Mouse (Mus musculus) gastrocnemius, postnatal 4 days (tissue): ENCODE measurements around the gene Orai3. TPM values are rescaled to one million over a fixed set of nuclear protein-coding genes. Genes with fewer than 3 reads are reported as not detected.

Experiments
- DNase-seq, 2 experiments: peaks; one replicate each; pipeline ENCODE4 v3.0.0; 2021 to 2022; ENCODE audit warnings: low spot score in 2 of 2, mixed read lengths in 2 of 2
- total RNA-seq, 2 experiments: library from RNA; stranded (reverse); gene quantifications; 2 replicates each; pipeline ENCODE4 v1.2.3; 2021

Orai3 gene
- total RNA-seq, 2 experiments from 2014 or later, result 12.3 to 13.9 TPM

DNA sequence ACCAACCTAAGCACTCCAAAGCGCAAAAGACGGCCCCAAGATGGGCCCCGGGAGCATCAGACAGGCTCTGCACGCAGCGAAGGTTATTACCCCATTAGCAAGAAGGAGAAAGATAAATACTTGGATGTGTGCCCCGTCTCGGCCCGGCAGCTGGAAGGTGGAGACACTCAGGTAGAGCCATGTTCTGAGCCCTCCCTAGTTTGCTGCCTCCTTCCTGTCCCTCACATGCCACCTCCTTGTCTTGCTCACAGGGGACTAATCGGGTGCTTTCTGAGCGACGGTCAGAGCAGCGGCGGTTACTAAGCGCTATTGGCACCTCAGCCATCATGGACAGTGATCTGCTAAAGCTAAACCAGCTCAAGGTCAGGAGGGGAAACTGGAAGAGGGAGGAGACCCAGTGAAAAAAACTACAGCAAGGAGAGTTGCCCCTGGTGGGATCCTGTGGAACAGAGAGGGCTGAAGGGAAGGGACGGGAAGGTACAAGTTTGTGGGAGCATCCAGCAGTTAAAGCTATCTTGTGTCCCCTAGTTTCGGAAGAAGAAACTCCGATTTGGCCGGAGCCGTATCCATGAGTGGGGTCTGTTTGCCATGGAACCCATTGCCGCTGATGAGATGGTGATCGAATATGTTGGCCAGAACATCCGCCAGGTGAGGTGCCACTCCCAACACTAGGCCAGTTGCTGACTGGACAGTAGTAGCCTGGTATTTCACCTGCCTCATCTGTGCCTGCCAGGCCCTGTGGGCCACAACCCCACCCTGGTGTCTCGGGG, 27.6 kb downstream of the Orai3 start:
- no peak for DNase-seq

DNA sequence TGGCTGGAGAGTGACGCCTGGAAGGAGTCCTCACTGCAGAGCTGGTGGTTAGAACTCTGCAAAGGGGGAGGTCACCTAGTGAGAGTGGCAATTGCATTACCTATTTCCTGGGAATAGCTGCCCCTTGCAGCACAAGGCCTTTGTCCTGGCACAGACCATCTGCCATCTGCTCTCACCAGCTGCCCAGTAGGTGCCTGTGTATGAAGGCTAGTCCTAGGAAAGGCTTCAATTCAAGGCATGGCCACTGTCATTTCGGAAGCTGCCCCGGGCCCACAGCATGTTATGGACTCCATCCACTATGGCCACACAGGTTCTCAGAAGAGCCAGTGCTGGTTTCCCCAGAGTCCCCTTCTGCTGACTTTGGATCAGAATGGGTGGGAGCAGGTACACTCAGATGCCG, 29.0 kb downstream of the Orai3 start:
- no peak for DNase-seq

DNA sequence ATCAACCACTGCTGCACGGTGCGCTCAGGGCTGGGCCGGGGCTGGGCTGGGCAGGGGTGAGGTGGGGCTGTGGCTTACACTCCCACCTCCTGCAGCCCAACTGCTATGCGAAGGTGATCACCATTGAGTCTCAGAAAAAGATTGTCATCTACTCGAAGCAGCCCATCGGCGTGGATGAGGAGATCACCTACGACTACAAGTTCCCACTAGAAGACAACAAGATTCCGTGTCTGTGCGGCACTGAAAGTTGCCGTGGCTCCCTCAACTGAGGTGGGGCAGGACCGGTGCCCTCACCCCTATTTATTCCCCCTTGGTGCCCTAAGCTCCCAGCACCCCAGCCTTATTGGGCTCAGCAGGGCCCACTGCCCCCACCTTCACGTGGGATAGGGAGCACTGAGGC, 29.6 kb downstream of the Orai3 start:
- DNase-seq, result no peak

DNA sequence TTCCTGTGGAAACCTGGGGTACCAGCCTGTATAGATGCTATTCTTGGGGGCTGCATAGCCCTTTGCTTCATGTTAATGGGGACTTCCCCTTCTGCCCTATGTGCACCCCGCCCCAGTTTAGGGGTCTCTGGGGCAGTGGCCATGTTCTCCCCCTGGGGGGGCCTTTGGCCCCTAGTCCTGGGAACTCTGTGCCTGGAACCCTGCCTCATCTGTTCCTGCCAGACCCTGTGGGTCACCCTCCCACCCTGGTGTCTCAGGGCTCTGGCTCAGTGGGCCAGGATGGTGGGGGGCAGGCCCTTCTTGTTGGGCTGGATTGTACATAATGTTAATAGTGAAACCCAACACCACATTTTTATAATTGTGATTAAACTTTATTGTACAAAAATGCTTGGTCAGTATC, 30.1 kb downstream of the Orai3 start:
- no peak for DNase-seq

DNA sequence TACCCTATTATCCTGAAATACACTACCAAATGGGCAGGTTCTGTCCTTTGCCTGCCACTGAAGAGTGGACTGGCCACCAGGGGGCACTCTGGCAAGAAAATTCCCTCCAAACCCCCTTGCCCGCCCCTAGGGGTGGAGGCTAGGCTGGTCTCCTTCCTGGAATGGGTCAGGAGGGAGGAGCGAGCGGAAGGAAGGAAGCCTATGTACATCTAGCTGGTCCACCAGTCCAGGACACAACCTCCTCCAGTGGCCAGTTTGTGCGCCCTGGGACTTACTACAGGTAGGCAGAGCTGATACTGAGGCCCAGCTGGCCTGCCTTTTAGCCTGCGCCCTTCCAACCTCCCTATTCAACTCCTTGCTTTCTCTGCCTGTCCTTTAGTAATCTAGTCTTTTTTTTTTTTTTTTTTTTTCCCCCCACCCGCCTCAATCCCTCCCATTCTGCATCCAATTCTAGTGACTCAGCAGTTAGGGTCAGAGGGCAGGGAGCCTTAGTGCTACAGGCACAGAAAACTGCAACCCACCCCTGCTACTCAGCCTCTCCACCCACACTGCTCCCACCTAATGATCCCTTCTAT, 30.9 kb downstream of the Orai3 start, which contains the start of gene Hsd3b7:
TSS of gene Hsd3b7 (plus strand) at position 170 of the 575 bp plus-strand sequence.
- peak; percentile 93 to 95 for DNase-seq

DNA sequence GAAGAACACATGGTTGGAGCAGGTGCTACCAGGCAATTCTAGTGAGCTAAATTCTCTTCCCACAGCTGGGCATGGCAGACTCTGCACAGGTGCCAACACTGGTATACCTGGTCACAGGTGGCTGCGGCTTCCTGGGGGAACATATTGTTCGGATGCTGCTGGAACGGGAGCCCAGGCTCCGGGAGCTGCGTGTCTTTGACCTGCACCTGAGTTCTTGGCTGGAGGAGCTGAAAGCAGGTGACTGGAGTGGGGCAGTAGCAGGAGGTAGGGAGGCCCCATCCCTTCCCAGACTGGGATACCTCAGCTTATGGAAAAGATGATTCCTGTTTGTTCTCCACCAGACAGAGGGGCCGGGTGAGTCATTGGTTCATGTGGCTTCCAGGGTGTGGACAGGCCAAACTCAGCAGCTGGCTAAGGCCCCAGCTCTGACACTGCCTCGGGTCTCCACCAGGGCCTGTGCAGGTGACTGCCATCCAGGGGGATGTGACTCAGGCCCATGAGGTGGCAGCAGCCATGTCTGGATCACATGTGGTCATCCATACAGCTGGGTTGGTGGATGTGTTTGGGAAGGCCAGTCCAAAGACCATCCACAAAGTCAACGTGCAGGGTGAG, 31.5 kb downstream of the Orai3 start:
- no peak for DNase-seq

DNA sequence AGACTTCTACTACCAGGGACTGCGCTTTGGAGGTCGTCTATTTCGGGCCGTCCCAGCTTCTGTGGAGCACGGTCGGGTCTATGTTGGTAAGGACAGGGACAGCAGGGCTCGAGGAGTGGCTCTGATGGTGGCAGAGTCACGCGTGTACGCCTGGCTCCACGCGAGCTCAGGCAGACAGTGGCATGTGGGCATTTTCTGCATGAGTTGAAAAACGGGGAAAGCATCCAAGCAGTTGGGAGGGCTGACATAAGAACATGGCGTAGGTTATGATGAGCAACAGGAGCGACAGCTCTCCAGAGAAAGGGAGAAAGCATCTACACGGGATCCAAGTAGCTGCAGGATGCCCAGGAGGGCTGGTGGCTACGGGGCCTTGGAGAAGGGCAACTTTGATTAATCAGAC, 32.7 kb downstream of the Orai3 start:
- no peak for DNase-seq

DNA sequence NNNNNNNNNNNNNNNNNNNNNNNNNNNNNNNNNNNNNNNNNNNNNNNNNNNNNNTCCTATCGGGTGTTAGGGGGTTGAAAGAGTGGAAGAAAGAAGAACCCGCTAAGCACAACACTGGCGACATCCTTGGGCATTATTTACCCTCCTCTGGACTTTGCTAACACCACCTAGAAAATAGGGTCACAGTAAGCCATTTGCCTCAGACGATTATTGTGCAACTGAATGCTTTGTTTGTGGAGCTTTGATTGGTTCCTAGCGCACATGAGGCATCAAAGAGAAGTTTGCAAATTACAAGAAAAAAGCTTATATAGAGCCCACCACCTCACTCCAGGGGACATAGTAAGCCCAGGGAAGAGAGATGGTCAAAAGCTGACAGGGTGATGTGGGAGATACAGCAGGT, 39.2 kb downstream of the Orai3 start:
- DNase-seq, result no peak

DNA sequence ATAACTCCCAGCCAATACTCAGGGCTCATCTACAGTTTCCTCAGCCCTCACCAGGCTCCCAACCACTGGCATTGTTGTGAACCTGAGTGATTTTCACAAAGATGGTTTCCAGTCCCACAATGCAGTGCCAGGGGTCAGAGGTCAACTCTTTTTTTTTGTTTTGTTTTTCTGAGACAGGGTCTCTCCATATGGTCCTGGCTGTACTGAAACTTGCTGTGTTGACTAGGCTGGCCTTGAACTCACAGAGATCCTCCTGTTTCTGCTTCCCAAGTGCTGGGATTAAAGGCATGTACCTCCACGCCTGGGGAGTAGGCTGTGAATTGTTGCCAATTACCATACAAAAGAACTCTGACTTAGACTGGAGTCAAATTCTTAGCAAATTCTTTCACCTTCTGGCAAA, 40.2 kb downstream of the Orai3 start:
- no peak for DNase-seq

DNA sequence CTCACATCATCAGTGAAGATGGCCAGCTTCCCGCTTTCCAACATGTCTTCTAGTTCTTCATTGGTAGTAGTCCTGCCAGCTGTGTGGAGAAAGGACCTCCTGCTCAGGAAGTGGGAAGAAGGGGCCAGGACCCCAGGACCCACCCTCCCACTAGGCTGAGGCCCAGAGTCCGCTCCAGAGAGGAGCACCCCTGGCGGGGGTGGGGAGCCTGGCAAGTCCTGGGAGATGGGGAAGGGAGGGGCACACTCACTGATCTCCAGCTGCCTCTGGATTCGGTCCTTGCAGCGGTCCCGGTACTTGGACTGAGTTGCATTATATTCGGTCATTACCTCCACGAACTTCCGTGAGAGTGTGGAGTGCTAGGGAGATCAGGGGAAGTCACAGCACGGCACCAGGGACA, 41.0 kb downstream of the Orai3 start:
- DNase-seq, result no peak

DNA sequence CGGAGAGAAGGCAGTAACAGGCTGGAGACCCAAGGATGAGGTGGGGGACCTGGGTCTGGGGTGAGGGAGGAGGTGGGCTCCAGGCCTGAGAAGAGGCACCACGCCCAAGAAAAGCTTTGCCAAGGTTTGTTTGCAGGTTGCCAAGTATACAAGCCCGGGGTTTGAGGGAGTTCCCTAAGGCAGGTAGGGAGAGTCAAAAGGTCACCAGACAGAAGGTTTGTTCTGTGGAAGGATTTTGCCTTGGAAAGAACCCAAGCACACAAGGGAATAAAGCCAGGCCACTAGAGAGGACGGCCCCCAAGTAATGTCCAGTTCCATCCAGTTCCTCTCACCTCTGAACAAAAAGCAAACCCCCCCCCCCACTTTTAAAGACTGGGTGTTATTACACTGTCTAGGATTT, 41.6 kb downstream of the Orai3 start:
- no peak for DNase-seq

DNA sequence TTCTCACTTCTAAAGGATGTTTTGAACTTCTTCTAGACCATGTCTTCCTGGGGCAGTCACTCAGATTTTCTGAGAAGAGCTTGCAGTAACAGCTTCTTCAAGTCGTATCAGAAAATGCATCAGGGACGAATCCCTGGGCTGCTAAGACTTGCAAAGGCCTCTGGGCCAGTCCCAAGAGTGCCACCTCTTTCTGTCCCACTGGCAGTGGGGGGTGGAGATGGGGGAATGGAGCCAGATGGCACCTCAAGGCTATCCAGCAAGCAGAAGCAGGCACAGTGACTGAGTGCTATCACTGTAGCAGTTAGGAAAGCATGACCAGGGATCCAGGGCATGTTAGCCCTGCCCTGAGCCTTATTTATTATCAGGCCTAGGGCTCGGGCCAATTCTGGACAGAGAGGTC, 42.7 kb downstream of the Orai3 start:
- no peak for DNase-seq

DNA sequence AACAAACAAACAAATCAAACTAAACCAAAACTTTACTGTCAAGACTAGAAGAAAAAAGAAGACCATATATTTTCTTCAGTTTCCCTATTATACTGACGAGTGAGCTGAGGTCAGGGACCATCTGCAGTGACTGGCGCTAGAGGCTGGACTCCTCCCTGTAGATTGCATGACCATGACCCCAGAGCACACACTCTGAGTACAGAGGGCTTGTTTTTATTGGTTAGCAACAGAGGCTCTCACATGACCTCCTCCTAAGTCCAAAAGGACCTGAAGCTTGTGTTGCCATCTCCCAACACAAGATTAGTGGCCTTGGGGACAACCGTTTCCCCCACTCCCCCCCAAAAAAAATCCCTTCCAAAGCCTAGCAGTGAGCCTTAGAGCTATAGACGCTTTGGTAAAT, 44.2 kb downstream of the Orai3 start:
- DNase-seq, result no peak

DNA sequence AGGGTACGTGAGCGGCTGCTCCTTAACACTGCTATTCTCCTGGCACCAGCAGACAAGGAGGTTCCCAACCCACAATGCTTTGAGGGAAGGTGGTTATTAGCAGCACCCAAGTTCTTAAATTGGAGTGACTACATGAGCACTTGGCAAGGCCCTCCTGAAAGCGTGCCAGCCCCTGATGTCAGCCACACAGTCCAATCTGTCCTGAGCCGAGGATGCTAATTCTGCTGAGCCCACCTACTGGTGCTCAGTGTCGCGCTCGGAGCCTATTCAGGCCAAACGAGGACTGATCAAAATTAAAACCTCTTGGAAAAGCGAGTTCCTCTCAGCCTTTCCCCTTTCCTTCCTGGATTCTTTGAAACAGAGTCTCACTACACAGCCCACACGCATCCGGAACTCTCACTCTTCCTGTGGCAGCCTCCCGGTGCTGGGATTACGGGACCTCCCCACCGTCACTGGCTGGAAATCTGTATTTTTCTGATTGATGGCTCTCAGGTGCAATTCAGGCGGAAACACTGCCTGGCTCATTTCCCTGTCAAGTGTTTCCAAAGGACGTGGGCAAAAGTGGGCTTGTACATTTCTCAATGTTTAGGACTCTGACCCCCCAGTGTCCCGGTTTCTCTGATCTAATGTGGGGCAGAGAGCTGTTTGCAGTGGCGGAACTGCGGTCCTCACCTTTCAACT, 44.8 kb downstream of the Orai3 start:
- DNase-seq, result peak; percentile 42 to 62

DNA sequence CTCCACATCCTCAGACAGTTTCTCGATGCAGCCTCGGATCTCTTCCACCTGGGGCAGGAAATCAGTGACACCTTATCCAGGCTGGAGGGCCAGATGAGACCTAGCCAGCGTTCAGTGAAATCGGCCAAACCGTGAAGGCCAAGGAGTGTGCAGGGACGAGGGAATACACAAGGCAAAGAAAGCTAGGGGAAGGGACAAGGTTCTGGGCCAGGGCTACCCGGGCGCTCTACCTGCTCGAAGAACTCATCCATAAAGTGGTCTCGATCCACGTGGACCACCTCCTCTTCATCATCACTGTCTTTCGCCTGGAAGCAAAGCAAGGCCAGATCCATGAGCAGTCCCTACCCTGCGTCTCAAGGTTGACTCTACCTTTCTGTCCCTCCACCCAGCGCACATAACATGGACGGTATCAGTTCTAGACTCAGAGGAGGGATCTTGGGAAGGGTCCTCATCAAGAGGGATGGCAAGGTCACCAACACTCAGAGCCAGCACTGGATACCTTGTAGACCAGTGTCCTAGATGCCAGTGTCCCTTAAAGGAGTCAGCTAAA, 45.6 kb downstream of the Orai3 start:
- no peak for DNase-seq

DNA sequence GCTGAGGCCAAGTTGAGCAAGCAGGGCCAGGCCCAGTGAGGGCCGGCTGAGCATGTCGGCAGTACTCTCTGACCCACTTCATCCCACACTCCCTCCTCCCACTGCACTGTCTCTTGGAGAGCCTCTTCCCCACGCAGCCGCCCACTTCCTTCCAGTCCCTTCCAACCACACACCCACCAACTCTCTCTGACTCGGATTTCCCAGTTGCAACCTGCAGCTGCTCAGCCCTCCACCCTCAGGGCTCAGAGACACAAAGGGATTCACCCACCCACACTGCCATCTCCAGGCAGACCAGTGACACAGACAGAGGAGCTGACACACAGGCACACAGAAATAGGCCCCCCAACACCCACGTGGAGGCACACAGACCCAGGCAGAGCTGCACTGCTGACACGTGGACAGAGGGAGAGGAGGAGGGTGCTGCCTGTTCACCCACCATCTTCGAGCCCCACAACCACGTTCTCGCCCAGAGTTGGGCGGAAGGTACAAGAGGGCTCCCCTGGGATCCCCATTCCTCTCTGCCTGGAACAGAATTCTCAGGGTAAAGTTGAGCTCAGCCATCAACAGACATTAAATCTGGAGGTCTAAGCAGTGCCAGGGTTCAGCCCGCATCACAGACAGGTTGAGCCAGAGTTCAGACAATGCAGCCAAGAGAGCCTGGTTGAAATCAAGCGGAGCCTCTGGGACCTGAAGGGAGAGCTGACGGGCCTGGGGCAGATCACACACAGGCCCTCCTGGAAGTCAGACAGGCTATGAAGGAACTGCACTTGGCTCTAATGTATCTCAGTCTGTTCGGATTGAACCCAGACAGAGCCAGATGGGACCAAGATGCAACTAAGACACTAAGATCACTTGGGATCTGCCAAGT, 46.6 kb downstream of the Orai3 start:
- DNase-seq, result peak in 1 of 2 experiments; percentile 64

DNA sequence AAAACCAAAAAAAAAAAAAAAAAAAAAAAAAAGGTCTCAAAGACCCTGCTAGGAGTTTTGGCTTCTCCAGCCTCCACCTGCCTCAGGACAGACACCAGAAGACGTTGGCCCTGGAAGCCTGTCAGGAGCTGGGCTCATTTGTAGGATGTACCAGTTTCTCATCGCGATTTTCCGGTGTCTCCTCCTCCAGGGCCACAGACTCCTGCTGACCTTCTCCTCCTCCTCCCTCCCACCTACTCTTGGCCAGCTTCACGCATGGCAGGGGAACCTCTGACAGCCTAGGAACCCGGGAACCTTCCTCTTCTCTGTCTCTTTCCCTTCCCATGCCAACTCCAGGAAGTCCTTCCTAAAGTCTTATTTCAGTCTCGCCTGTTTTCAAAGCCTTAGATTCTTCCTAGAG, 47.4 kb downstream of the Orai3 start:
- DNase-seq, result no peak

DNA sequence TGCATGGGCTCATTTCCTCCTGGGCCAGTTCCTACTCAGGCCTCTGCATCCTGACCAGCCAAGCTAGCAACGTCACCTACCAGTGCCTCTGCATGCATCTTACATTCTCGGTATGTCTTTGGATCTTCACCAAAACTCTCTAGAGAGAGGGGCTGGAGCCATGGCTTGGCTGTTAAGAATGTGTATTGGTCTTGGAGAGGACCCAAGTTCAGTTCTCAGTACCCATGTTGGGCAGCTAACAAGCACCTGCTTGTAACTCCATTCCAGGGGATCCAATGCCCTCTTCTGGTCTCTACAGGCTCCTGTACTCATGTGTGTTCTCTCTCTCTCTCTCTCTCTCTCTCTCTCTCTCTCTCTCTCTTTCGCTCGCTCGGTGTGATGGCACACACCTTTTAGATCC, 48.2 kb downstream of the Orai3 start:
- no peak for DNase-seq

DNA sequence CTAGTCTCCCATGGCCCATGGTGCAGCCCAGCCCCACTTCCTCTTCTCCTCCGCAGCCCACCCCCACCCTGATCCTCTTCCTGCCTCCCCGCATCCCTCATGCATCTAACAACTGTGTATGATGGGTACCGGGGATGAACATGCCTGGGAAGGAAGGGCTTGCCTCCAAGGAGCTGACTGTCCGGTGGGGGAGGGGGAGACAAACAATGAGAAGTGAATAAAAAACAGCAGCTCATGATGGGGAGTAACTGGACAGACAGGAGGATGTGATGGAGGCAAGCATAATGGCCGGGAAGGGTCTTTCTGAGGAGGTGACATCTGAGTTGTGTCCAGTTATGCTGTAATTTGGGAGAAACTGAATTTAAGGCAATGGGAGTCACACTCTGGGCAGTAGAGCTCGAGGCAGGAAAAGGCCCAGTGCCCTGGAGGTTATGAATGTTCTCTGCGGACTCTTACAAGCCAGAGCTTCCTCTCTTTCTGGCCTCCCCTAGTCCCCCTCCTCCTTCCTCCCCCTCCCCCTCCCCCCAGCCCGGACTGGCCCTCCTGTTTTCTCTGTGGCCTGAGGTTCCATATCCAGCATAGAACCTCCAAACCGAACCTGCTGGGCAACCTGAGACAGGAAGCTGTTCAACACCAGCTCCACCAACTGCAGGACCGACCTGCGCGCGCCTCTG, 51.4 kb downstream of the Orai3 start:
- no peak for DNase-seq

DNA sequence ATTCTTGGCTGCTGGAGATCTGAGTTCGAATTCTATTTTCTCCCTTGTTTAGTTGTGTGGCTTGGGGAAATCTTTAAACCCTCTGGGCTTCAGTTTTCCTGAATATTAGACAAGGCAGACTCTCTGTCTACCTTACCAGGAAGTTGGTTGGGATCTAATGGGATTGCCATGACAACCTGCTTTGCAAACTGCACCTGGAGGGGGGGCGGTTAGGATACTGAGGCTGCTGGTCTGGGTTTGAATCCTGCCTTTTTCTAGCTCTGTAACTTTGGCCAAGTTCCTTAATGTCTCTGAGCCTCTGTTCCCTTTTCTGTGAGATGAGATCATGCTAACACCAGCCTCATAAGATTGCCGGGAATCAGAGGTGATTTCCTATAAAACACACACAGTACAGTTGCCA, 52.9 kb downstream of the Orai3 start:
- no peak for DNase-seq
